In genomic region chr12:84038691-84039111, GRCm38 (mm10) we compare ENCODE assay signal across 8 mouse cellular contexts. TPM values are rescaled to one million over a fixed set of nuclear protein-coding genes. Genes with fewer than 3 reads are reported as not detected.
DNase-seq lines count a peak whose midpoint lies in the region; ATAC-seq and TF ChIP-seq lines count a peak whose summit lies in the region.
"Not testable (repeated sequence)": the region's sequence is repeated elsewhere in the genome, so short reads cannot be mapped to it uniquely, and the experiment has no call there.

Gene Gm49366, plus strand, starts transcription at chr12:84038935.

- peak; percentile 22 for DNase-seq in CD4-positive helper T cell, adult 2 months (ENCODE audit: low read depth, low spot score)
- peak; percentile 47 for DNase-seq in cerebellum, adult 11 months
- peak; percentile 24 for DNase-seq in forebrain, embryonic 10.5 days (ENCODE audit: extremely low spot score, low spot score)
- peak; percentile 87 for DNase-seq in kidney, adult 9 months
- DNase-seq in limb, embryonic 14.5 days (ENCODE audit: low spot score), result not testable (repeated sequence)
- DNase-seq in mesoderm, embryonic 11.5 days (ENCODE audit: low read depth, low spot score), result peak; percentile 31
- DNase-seq in right cerebral cortex, postnatal 25 days, result peak; percentile 45

- ATAC-seq in heart, embryonic 16.5 days (replicated peaks; ENCODE audit: extremely low read depth, insufficient read depth, low FRiP score); limb, embryonic 14.5 days (ENCODE audit: low FRiP score, low read depth): not testable (repeated sequence)

- not testable (repeated sequence) for H3K4me1 ChIP-seq in forebrain, embryonic 10.5 days; heart, embryonic 16.5 days (ENCODE audit: control insufficient read depth, insufficient read depth, low read length); limb, embryonic 14.5 days (ENCODE audit: control insufficient read depth, insufficient read depth, low read length)

- peaks cover 16% of the 10 kb centered on the region for H3K9me3 ChIP-seq in forebrain, embryonic 10.5 days
- H3K9me3 ChIP-seq in heart, embryonic 16.5 days (replicated peaks; ENCODE audit: control insufficient read depth, low read length); limb, embryonic 14.5 days (ENCODE audit: control insufficient read depth, low read length): not testable (repeated sequence)

- 7% methylated on average over 38 of the region's 39 CpGs for WGBS in forebrain, embryonic 10.5 days
- WGBS in heart, embryonic 16.5 days, result 3% methylated on average over 39 of the region's 39 CpGs
- 6% methylated on average over 38 of the region's 39 CpGs for WGBS in limb, embryonic 14.5 days

- not testable (repeated sequence) for H3K36me3 ChIP-seq in forebrain, embryonic 10.5 days (replicated peaks); heart, embryonic 16.5 days (ENCODE audit: control insufficient read depth, insufficient read depth); limb, embryonic 14.5 days (ENCODE audit: control insufficient read depth, insufficient read depth, low read length)

- H3K4me2 ChIP-seq in heart, embryonic 16.5 days (ENCODE audit: low read depth, low read length), result peak within 1 kb of the TSS; percentile 76
- peak within 1 kb of the TSS; percentile 58 for H3K4me2 ChIP-seq in limb, embryonic 14.5 days (replicated peaks; ENCODE audit: low read depth, low read length, severe bottlenecking)

- peak within 1 kb of the TSS; percentile 73 for H3K9ac ChIP-seq in heart, embryonic 16.5 days (ENCODE audit: low read length)
- peak within 1 kb of the TSS; percentile 60 for H3K9ac ChIP-seq in limb, embryonic 14.5 days (ENCODE audit: low read depth, low read length, severe bottlenecking)

- peaks cover 14% of the 10 kb centered on the region for H3K27me3 ChIP-seq in forebrain, embryonic 10.5 days (ENCODE audit: poor library complexity, severe bottlenecking)
- H3K27me3 ChIP-seq in heart, embryonic 16.5 days (ENCODE audit: control insufficient read depth, insufficient read depth, low read length); limb, embryonic 14.5 days (ENCODE audit: control insufficient read depth, insufficient read depth, low read length): not testable (repeated sequence)

- peak within 1 kb of the TSS; percentile 53 for H3K4me3 ChIP-seq in forebrain, embryonic 10.5 days
- H3K4me3 ChIP-seq in heart, embryonic 16.5 days (ENCODE audit: low read length), result peak within 1 kb of the TSS; percentile 56
- peak within 1 kb of the TSS; percentile 43 for H3K4me3 ChIP-seq in limb, embryonic 14.5 days (replicated peaks; ENCODE audit: low read length)

- TF ChIP-seq POLR2A in limb, embryonic 14.5 days (IDR thresholded peaks at IDR 0.05; ENCODE audit: borderline replicate concordance, extremely low read depth, insufficient read depth, insufficient read length), result not testable (repeated sequence)

- H3K27ac ChIP-seq in forebrain, embryonic 10.5 days, result peak within 1 kb of the TSS; percentile 58
- H3K27ac ChIP-seq in heart, embryonic 16.5 days (ENCODE audit: low read length); limb, embryonic 14.5 days (replicated peaks; ENCODE audit: low read depth, low read length): not testable (repeated sequence)

RNA-seq across cellular contexts. Expression of gene Gm49366, which starts in this region (rescaled TPM):
- polyA plus RNA-seq in forebrain, embryonic 10.5 days (2016; fragmentation: Nextera tagmentation; extraction: Ambion mirVana), result not detected in 2 replicates
- polyA plus RNA-seq in heart, embryonic 16.5 days (2015; fragmentation: Nextera tagmentation; extraction: Ambion mirVana), result not detected in 2 replicates
- not detected in 2 replicates for polyA plus RNA-seq in limb, embryonic 14.5 days (2012; rRNA removed)
- not detected in 2 replicates for polyA plus RNA-seq in limb, embryonic 14.5 days (2014; fragmentation: Nextera tagmentation; extraction: Ambion mirVana)

Comparison
In these comparisons a context has a peak if more than half of its experiments do, and no peak if none do; other contexts are left out.
1. Peak in DNase-seq, H3K4me3 ChIP-seq and H3K27ac ChIP-seq in forebrain, embryonic 10.5 days; RNA of the gene not detected or under 1 TPM.